Mouse (Mus musculus): ENCODE results near the gene Coro1c.
A peak's percentile ranks its signal among the peaks of the same experiment; 100 is the strongest.

GRCm38 (mm10) chr5:113933480-113933879 lies 24.9 kb upstream of the Coro1c start:
- TF ChIP-seq CTCF (conservative IDR thresholded peaks at IDR 0.05 in 1 of 2, IDR thresholded peaks at IDR 0.05 in 1 of 2; ENCODE audit: low read depth in 2 of 2, low read length in 2 of 2) (peak in 1 of 2 experiments; percentile 56; a peak in 2 of 4 replicates), POLR2A (IDR thresholded peaks at IDR 0.05; ENCODE audit: low read depth, low read length) (no peak), EP300 (IDR thresholded peaks at IDR 0.05; ENCODE audit: low read length) (no peak), USF1 (IDR thresholded peaks at IDR 0.05; ENCODE audit: low read depth, low read length) (no peak), GABPA (IDR thresholded peaks at IDR 0.05; ENCODE audit: insufficient replicate concordance, low read depth, low read length) (no peak), JUND (conservative IDR thresholded peaks at IDR 0.05; ENCODE audit: low read depth, low read length) (no peak), JUN (IDR thresholded peaks at IDR 0.05; ENCODE audit: insufficient read depth, low read depth, low read length) (no peak), BHLHE40 (IDR thresholded peaks at IDR 0.05; ENCODE audit: low read depth, low read length) (no peak), E2F4 (IDR thresholded peaks at IDR 0.05; ENCODE audit: insufficient replicate concordance, low read depth, low read length) (no peak), RCOR1 (conservative IDR thresholded peaks at IDR 0.05; ENCODE audit: low read depth, low read length) (no peak), CHD2 (IDR thresholded peaks at IDR 0.05; ENCODE audit: low read length) (no peak), PAX5 (IDR thresholded peaks at IDR 0.05; ENCODE audit: low read length) (no peak), KAT2A (IDR thresholded peaks at IDR 0.05; ENCODE audit: insufficient replicate concordance, low read length) (no peak)

All from CH12.LX (cell line).